Mouse (Mus musculus): Measurements from ENCODE around the gene Wwox.

Wwox gene

GRCm38 (mm10) chr8:115097988-115098562 is 658.6 kb downstream of the Wwox start:
- DNase-seq (ENCODE audit: low spot score in 2 of 2) = no peak

GRCm38 (mm10) chr8:115109309-115109708 is 669.9 kb downstream of the Wwox start:
- DNase-seq (ENCODE audit: low spot score in 2 of 2) = no peak

- no peak for DNase-seq (ENCODE audit: low spot score in 2 of 2)
These were observed 671.0 kb downstream of the Wwox start for GRCm38 (mm10) chr8:115110423-115110822.

GRCm38 (mm10) chr8:115112062-115112461 is 672.6 kb downstream of the Wwox start:
- DNase-seq (ENCODE audit: low spot score in 2 of 2) = no peak

GRCm38 (mm10) chr8:115114498-115114897 is 675.0 kb downstream of the Wwox start:
- no peak for DNase-seq (ENCODE audit: low spot score in 2 of 2)

GRCm38 (mm10) chr8:115126081-115126480 is 686.6 kb downstream of the Wwox start:
- no peak for DNase-seq (ENCODE audit: low spot score in 2 of 2)

GRCm38 (mm10) chr8:115126674-115127073 is 687.2 kb downstream of the Wwox start:
- DNase-seq (ENCODE audit: low spot score in 2 of 2) = no peak

- no peak for DNase-seq (ENCODE audit: low spot score in 2 of 2)
These were observed 689.9 kb downstream of the Wwox start for GRCm38 (mm10) chr8:115129307-115129706.

GRCm38 (mm10) chr8:115133119-115133518 is 693.7 kb downstream of the Wwox start:
- no peak for DNase-seq (ENCODE audit: low spot score in 2 of 2)

- no peak for DNase-seq (ENCODE audit: low spot score in 2 of 2)
These were observed 694.3 kb downstream of the Wwox start for GRCm38 (mm10) chr8:115133711-115134218.

GRCm38 (mm10) chr8:115136888-115137287 is 697.4 kb downstream of the Wwox start:
- DNase-seq (ENCODE audit: low spot score in 2 of 2) = no peak

GRCm38 (mm10) chr8:115141614-115142013 is 702.2 kb downstream of the Wwox start:
- DNase-seq (ENCODE audit: low spot score in 2 of 2) = no peak

GRCm38 (mm10) chr8:115143530-115144320 is 704.3 kb downstream of the Wwox start:
- DNase-seq (ENCODE audit: low spot score in 2 of 2) = no peak

GRCm38 (mm10) chr8:115147006-115147405 is 707.6 kb downstream of the Wwox start:
- DNase-seq (ENCODE audit: low spot score in 2 of 2) = no peak

GRCm38 (mm10) chr8:115150446-115151109 is 711.1 kb downstream of the Wwox start:
- peak; percentile 5 to 8 for DNase-seq (ENCODE audit: low spot score in 2 of 2)

- no peak for DNase-seq (ENCODE audit: low spot score in 2 of 2)
These were observed 712.0 kb downstream of the Wwox start for GRCm38 (mm10) chr8:115151416-115151815.

- no peak for DNase-seq (ENCODE audit: low spot score in 2 of 2)
These were observed 714.6 kb downstream of the Wwox start for GRCm38 (mm10) chr8:115154096-115154495.

GRCm38 (mm10) chr8:115156142-115156541 is 716.7 kb downstream of the Wwox start:
- no peak for DNase-seq (ENCODE audit: low spot score in 2 of 2)

GRCm38 (mm10) chr8:115157977-115158720 is 718.7 kb downstream of the Wwox start:
- DNase-seq (ENCODE audit: low spot score in 2 of 2) = no peak

GRCm38 (mm10) chr8:115158721-115159111 is 719.3 kb downstream of the Wwox start:
- no peak for DNase-seq (ENCODE audit: low spot score in 2 of 2)

- no peak for DNase-seq (ENCODE audit: low spot score in 2 of 2)
These were observed 719.8 kb downstream of the Wwox start for GRCm38 (mm10) chr8:115159208-115159607.
